Comparison of ENCODE assay signal across 17 mouse cellular contexts in the genomic region with DNA sequence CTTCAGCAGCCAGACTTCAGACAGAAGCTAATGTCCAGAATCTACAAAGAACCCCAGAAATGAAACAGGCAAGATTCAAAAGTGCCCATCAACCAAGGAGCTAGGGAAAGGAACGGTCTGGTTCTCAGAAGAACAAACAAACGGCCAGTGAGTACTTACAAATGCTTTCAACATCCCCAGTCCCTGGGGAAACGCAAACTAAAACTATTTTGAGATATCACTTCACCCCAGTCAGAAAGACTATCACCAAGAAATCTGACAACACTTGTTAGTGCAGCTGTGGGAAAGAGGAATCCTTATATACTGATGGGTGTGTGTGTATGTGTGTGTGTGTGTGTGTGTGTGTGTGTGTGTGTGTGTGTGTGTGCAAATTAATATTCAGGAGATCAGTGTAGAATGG.
DNase-seq lines count a peak whose midpoint lies in the region; TF ChIP-seq lines count a peak whose summit lies in the region.
"Had no signal": no experiment of that assay in that cellular context is flagged by ENCODE, and none has a peak within 500 bp of the region (broad histone marks: within the 10 kb centered on the region; RNA-seq: fewer than 3 reads in every experiment).

No protein-coding gene starts in this region.

- TF ChIP-seq CTCF in gastrocnemius, adult 2 months (IDR thresholded peaks at IDR 0.05) = no peak
- no peak for TF ChIP-seq CTCF in layer of hippocampus, adult 2 months (conservative IDR thresholded peaks at IDR 0.05)
- TF ChIP-seq CTCF in cortical plate, adult 2 months (IDR thresholded peaks at IDR 0.05; ENCODE audit: extremely low read depth, insufficient read depth, low read length) = no peak

- no peak for TF ChIP-seq POLR2A in cortical plate, adult 2 months (IDR thresholded peaks at IDR 0.05; ENCODE audit: extremely low read depth, insufficient read depth, low read length)

- H3K4me1 ChIP-seq in cortical plate, adult 2 months (ENCODE audit: control insufficient read depth, insufficient read depth, low read length) = no peaks in the 10 kb centered on the region

- H3K4me3 ChIP-seq in gastrocnemius, adult 2 months = peak overlapping the region; percentile 40; the same call in 1 of the 2 replicates
- no peak overlapping the region for H3K4me3 ChIP-seq in layer of hippocampus, adult 2 months
- H3K4me3 ChIP-seq in cortical plate, adult 2 months (ENCODE audit: insufficient read depth, low read length) = no peak overlapping the region
- H3K4me3 ChIP-seq: forebrain, embryonic 12.5 days; hindbrain, embryonic 12.5 days had no signal

- no peak for DNase-seq in gastrocnemius, adult 2 months
- DNase-seq in gastrocnemius, postnatal 4 days (ENCODE audit: low spot score in 2 of 2) = no peak
- DNase-seq in layer of hippocampus, adult 2 months (ENCODE audit: low spot score in 2 of 2) = no peak
- no peak for DNase-seq in layer of hippocampus, adult 11-12 months (ENCODE audit: low spot score)
- peak; percentile 13 for DNase-seq in skeletal muscle tissue, adult 2 months (ENCODE audit: low read depth, low spot score)
- no peak for DNase-seq in urinary bladder, postnatal 14 days (ENCODE audit: low spot score)
- DNase-seq: cerebellum, adult 18-20 months; cerebellum, postnatal 25 days; gastrocnemius, postnatal 10 days; kidney, adult 2 months; kidney, postnatal 10 days; liver; liver, postnatal 0 days; thymus, adult 2 months had no signal

- H3K27ac ChIP-seq in gastrocnemius, adult 2 months = peak overlapping the region; percentile 64
- peak overlapping the region; percentile 1; the same call in 1 of the 2 replicates for H3K27ac ChIP-seq in layer of hippocampus, adult 2 months
- H3K27ac ChIP-seq in cortical plate, adult 2 months (ENCODE audit: insufficient read depth, low read length) = peak overlapping the region; percentile 45; the same call in 1 of the 2 replicates
- H3K27ac ChIP-seq: forebrain, embryonic 12.5 days; hindbrain, embryonic 12.5 days had no signal

- intact Hi-C loops in gastrocnemius, adult 2 months (cut with DNase I) = loop anchor here (10.0 kb wide), 1 partner anchor 58 kb away; no protein-coding TSS in a partner anchor

Comparison
In these comparisons a context has a peak if more than half of its experiments do, and no peak if none do; other contexts are left out.
1. H3K27ac ChIP-seq: peak in every context shown above with its lines; median percentile 64 in gastrocnemius, adult 2 months; 45 in cortical plate, adult 2 months; 1 in layer of hippocampus, adult 2 months.